Mouse (Mus musculus): ENCODE results near the gene Hif3a.

- TF ChIP-seq CTCF (IDR thresholded peaks at IDR 0.05; ENCODE audit: extremely low read depth, insufficient read length, insufficient replicate concordance, low read depth, low read length) (no peak), POLR2A (IDR thresholded peaks at IDR 0.05; ENCODE audit: low read depth, low read length) (no peak)
Measured at GRCm38 (mm10) chr7:16993651-16994399, 68.4 kb downstream of the Hif3a start.

All from small intestine, adult 2 months (tissue).